Mouse (Mus musculus) MEL (cell line): Measurements from ENCODE around the gene Pip5k1c. TPM values are rescaled to one million over a fixed set of nuclear protein-coding genes. Genes with fewer than 3 reads are reported as not detected.
A peak's percentile ranks its signal among the peaks of the same experiment; 100 is the strongest.

Experiments used
- DNase-seq: peaks from one replicate; pipeline ENCODE4 v3.0.0; 2011; ENCODE audit warnings: low read depth, low spot score
- H3K27ac ChIP-seq: 2 replicates; pipeline ENCODE4 v1.5.1; 2012; ENCODE audit warnings: low read depth, mild to moderate bottlenecking, control low read depth, low read length, moderate library complexity; ENCODE audit not compliant: control insufficient read depth
- H3K27me3 ChIP-seq, 2 experiments: fragments of 150-350 bp in 1 of 2; sonication (generic) in 1 of 2; 2 replicates each; pipeline ENCODE4 v1.6.1; 2012; ENCODE audit warnings: low read length in 2 of 2, mild to moderate bottlenecking in 2 of 2, improper control_type of control experiment in 1 of 2, moderate library complexity in 1 of 2; ENCODE audit not compliant: insufficient read depth in 2 of 2, control insufficient read depth in 1 of 2
- H3K36me3 ChIP-seq, 2 experiments: 2 replicates each; pipeline ENCODE4 v1.6.1; 2012 to 2014; ENCODE audit warnings: low read length in 2 of 2, improper control_type of control experiment in 1 of 2, inconsistent platforms in 1 of 2, mild to moderate bottlenecking in 1 of 2; ENCODE audit not compliant: insufficient read depth in 2 of 2, control insufficient read depth in 1 of 2
- H3K4me1 ChIP-seq, 2 experiments: fragments of 150-350 bp in 1 of 2; sonication (generic) in 1 of 2; 2 replicates each; pipeline ENCODE4 v1.6.1; 2012; ENCODE audit warnings: low read length in 2 of 2, improper control_type of control experiment in 1 of 2, mild to moderate bottlenecking in 1 of 2; ENCODE audit not compliant: insufficient read depth in 2 of 2, control insufficient read depth in 1 of 2
- H3K4me3 ChIP-seq, 2 experiments: fragments of 150-350 bp in 1 of 2; sonication (generic) in 1 of 2; 2 replicates each; pipeline ENCODE4 v1.5.1; 2012; ENCODE audit warnings: low read depth in 2 of 2, low read length in 2 of 2, mild to moderate bottlenecking in 2 of 2, moderate library complexity in 2 of 2, control low read depth in 1 of 2, improper control_type of control experiment in 1 of 2; ENCODE audit not compliant: control insufficient read depth in 1 of 2, insufficient read depth in 1 of 2
- H3K79me2 ChIP-seq: 2 replicates; pipeline ENCODE4 v1.6.1; 2012; ENCODE audit warnings: mild to moderate bottlenecking, low read length, moderate library complexity; ENCODE audit not compliant: control insufficient read depth, poor library complexity, insufficient read depth
- H3K9ac ChIP-seq: 2 replicates; pipeline ENCODE4 v1.6.1; 2012; ENCODE audit warnings: low read depth, mild to moderate bottlenecking, control low read depth, low read length, moderate library complexity; ENCODE audit not compliant: control insufficient read depth, poor library complexity, severe bottlenecking
- H3K9me3 ChIP-seq: fragments of 150-350 bp; sonication (generic); replicated peaks from 2 replicates; pipeline ENCODE4 v1.6.1; 2012; ENCODE audit warnings: mild to moderate bottlenecking, low read length, improper control_type of control experiment, moderate library complexity; ENCODE audit not compliant: insufficient read depth
- CHD1 ChIP-seq: IDR thresholded peaks from 2 replicates; pipeline ENCODE4 v1.6.1; 2012; ENCODE audit warnings: low read depth, mild to moderate bottlenecking, inconsistent platforms, low read length, improper control_type of control experiment
- CHD2 ChIP-seq: IDR thresholded peaks from 2 replicates; pipeline ENCODE4 v1.6.1; 2011; ENCODE audit warnings: low read length, improper control_type of control experiment
- CTCF ChIP-seq, 3 experiments: IDR thresholded peaks in 2 of 3; conservative IDR thresholded peaks in 1 of 3; 2 replicates each; pipeline ENCODE4 v1.5.1; 2011 to 2012; ENCODE audit warnings: low read length in 3 of 3, low read depth in 2 of 3, mild to moderate bottlenecking in 2 of 3, improper control_type of control experiment in 1 of 3, inconsistent platforms in 1 of 3, mixed read lengths in 1 of 3, moderate library complexity in 1 of 3; ENCODE audit not compliant: control insufficient read depth in 1 of 3, insufficient read depth in 1 of 3, poor library complexity in 1 of 3, severe bottlenecking in 1 of 3
- E2F4 ChIP-seq: IDR thresholded peaks from 2 replicates; pipeline ENCODE4 v1.6.1; 2011; ENCODE audit warnings: low read depth, low read length, improper control_type of control experiment, borderline replicate concordance
- ELF1 ChIP-seq: IDR thresholded peaks from 2 replicates; pipeline ENCODE4 v1.6.1; 2014; ENCODE audit warnings: low read depth, mild to moderate bottlenecking, inconsistent platforms, low read length, improper control_type of control experiment, moderate library complexity
- EP300 ChIP-seq, 2 experiments: IDR thresholded peaks; 2 replicates each; pipeline ENCODE4 v1.6.1; 2011; ENCODE audit warnings: improper control_type of control experiment in 2 of 2, low read length in 2 of 2, low read depth in 1 of 2, mild to moderate bottlenecking in 1 of 2
- HCFC1 ChIP-seq: IDR thresholded peaks from 2 replicates; pipeline ENCODE4 v1.6.1; 2012; ENCODE audit warnings: low read depth, mild to moderate bottlenecking, inconsistent platforms, low read length, improper control_type of control experiment, moderate library complexity
- MYC ChIP-seq: IDR thresholded peaks from 2 replicates; pipeline ENCODE4 v1.6.1; 2011; ENCODE audit warnings: low read depth, mild to moderate bottlenecking, low read length, improper control_type of control experiment, moderate library complexity
- NELFE ChIP-seq: IDR thresholded peaks from 2 replicates; pipeline ENCODE4 v1.6.1; 2011; ENCODE audit warnings: low read depth, low read length, improper control_type of control experiment
- NRF1 ChIP-seq: IDR thresholded peaks from 2 replicates; pipeline ENCODE4 v1.6.1; 2014; ENCODE audit warnings: low read depth, mild to moderate bottlenecking, inconsistent platforms, low read length, improper control_type of control experiment, moderate library complexity; ENCODE audit not compliant: poor library complexity, insufficient read depth, severe bottlenecking
- POLR2AphosphoS5 ChIP-seq: IDR thresholded peaks from 2 replicates; pipeline ENCODE4 v1.6.1; 2012; ENCODE audit warnings: low read depth, borderline replicate concordance, mild to moderate bottlenecking, inconsistent platforms, low read length, moderate library complexity, mixed read lengths
- RCOR1 ChIP-seq: IDR thresholded peaks from 2 replicates; pipeline ENCODE4 v1.6.1; 2012; ENCODE audit warnings: low read depth, mild to moderate bottlenecking, inconsistent platforms, low read length, improper control_type of control experiment
- SIN3A ChIP-seq: IDR thresholded peaks from 2 replicates; pipeline ENCODE4 v1.6.1; 2012; ENCODE audit warnings: low read length, improper control_type of control experiment, inconsistent platforms
- TAL1 ChIP-seq: IDR thresholded peaks from 2 replicates; pipeline ENCODE4 v1.6.1; 2012; ENCODE audit warnings: mild to moderate bottlenecking, inconsistent platforms, low read length, moderate library complexity, mixed read lengths
- TBP ChIP-seq: IDR thresholded peaks from 2 replicates; pipeline ENCODE4 v1.8.0; 2011; ENCODE audit warnings: low read depth, low read length, improper control_type of control experiment
- USF1 ChIP-seq: IDR thresholded peaks from 2 replicates; pipeline ENCODE4 v1.6.1; 2014; ENCODE audit warnings: low read depth, mild to moderate bottlenecking, inconsistent platforms, low read length, improper control_type of control experiment, moderate library complexity
- ZC3H11A ChIP-seq: IDR thresholded peaks from 2 replicates; pipeline ENCODE4 v1.6.1; 2012; ENCODE audit warnings: low read depth, mild to moderate bottlenecking, inconsistent platforms, low read length, improper control_type of control experiment
- ZKSCAN1 ChIP-seq: IDR thresholded peaks from 2 replicates; pipeline ENCODE4 v1.6.1; 2012; ENCODE audit warnings: low read depth, mild to moderate bottlenecking, inconsistent platforms, low read length, improper control_type of control experiment, moderate library complexity
- polyA plus RNA-seq, 2 experiments: library from polyadenylated mRNA; stranded (reverse) in 1 of 2; unstranded in 1 of 2; fragments of >175 nt in 1 of 2; fragments of >200 nt in 1 of 2; gene quantifications; 2 replicates each; pipeline versions ENCODE4 v1.2.1 to v1.2.4; 2012; ENCODE audit warnings: low replicate concordance in 2 of 2, low read depth in 1 of 2; ENCODE audit not compliant: insufficient read length in 2 of 2, insufficient read depth in 1 of 2, missing spikeins in 1 of 2
- total RNA-seq: library from RNA; depleted of rRNA; stranded (reverse); fragments of 300-350 nt; gene quantifications from 2 replicates; pipeline ENCODE4 v1.2.3, GENCODE M21; 2012

Gene Pip5k1c
- total and polyA plus RNA-seq, 3 experiments, result 14.4 to 40.5 TPM; not detected in 1

DNA sequence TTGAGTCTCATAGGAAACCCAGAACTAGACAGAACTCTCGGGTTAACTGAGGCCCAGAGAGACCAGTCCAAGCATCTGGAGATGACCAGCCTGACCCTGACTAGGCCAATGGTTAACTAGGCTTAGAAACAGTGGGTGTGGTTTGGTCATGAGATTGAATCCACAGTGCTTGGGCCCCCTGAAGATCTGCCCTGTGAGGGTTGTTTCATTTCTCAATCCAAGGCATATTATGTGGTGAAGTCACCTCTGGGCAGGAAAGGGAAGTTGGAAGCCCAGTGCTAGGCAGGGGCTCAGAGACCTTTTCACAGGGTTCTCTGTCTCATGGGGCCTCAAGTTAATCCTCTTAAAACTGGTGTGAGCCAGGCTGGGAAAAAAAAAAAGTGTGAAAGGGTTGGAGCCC is 66.1 kb downstream of the Pip5k1c start:
- Histone ChIP-seq H3K27me3 (no peaks in the 10 kb centered on the region), H3K27ac (peak overlapping the region; percentile 8), H3K4me3 (peak overlapping the region; percentile 49 to 57), H3K9ac (peak overlapping the region; percentile 71), H3K79me2 (peaks cover 27% of the 10 kb centered on the region), H3K36me3 (peaks cover 0 to 17% of the 10 kb centered on the region in 2 experiments; a peak in 3 of 4 replicates)
- DNase-seq, result peak; percentile 65
- TF ChIP-seq NELFE (no peak), CHD1 (no peak), EP300 (IDR thresholded peaks at IDR 0.05; ENCODE audit: low read depth in 1 of 2, low read length in 2 of 2) (no peak), RCOR1 (no peak), SIN3A (peak; percentile 40; the same call in 1 of the 2 replicates), ELF1 (no peak), TAL1 (no peak), HCFC1 (no peak), ZC3H11A (no peak), TBP (peak; percentile 62; the same call in 1 of the 2 replicates), ZKSCAN1 (no peak), NRF1 (no peak), CHD2 (no peak)
- TF ChIP-seq, all 39 proteins: peak for 2
- Histone ChIP-seq H3K9me3 (no peaks in the 10 kb centered on the region), H3K4me1 (peaks cover 0 to 27% of the 10 kb centered on the region in 2 experiments; a peak in 3 of 4 replicates)

DNA sequence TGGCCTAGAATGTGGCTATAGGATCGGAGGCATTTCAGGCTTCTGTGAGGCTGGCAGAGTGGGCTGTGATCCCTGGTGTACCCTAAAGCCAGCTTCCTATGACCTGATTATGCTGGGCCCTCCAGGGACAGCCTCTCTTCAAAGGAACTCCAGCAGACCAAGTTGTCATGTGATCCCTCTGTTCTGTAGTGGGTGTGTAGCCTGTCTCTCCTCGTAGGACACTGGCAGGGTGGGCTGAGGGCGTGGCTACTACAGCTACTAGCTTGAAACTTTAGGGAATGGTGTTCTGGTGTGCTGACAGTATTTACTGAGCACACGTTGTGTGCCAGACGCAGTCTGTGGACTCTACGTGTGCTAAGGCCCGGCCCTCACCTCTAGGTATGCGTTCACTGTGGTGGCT is 68.0 kb downstream of the Pip5k1c start:
- H3K9me3 ChIP-seq, result no peaks in the 10 kb centered on the region
- TF ChIP-seq USF1, result 0 out of 2 replicates have a peak, but pooled peaks have one; percentile 10
- no peak for TF ChIP-seq CHD2
- TF ChIP-seq, all 39 proteins: peak for 1
- peaks cover 0 to 23% of the 10 kb centered on the region in 2 experiments; a peak in 3 of 4 replicates for H3K4me1 ChIP-seq
- no peak overlapping the region for H3K9ac ChIP-seq
- H3K27me3 ChIP-seq, result no peaks in the 10 kb centered on the region
- H3K36me3 ChIP-seq, result peaks cover 0 to 11% of the 10 kb centered on the region in 2 experiments; a peak in 3 of 4 replicates
- H3K4me3 ChIP-seq, result no peak overlapping the region
- H3K27ac ChIP-seq, result no peak overlapping the region
- H3K79me2 ChIP-seq, result peaks cover 27% of the 10 kb centered on the region
- DNase-seq, result no peak

DNA sequence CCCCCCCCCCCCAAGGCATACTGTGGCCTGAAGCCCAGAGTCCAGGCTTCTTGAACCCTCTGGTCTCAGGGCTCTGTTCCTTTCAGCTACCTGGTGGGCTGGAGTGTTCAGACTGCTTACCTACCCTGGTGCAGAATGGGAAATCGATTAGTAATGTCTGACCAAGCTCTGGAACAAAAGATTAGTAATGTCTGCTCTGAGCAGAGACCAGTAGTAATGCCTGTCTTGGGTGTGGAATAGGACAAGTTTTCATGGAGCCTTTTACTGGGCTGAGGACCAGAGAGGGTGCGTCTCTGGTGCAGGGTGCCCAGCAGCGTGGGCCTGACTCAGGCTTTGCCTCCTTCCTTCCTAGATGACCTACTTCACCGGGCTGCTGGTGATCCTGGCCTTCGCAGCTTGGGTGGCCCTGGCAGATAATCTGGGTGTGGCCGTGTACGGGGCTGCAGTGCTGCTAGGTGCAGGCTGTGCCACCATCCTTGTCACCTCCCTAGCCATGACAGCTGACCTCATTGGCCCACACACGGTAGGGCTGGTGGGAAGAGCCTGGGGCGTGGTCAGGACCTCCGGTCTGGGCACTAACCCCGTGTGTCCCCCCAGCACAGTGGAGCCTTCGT is 69.7 kb downstream of the Pip5k1c start:
- Histone ChIP-seq H3K36me3 (peaks cover 0 to 6% of the 10 kb centered on the region in 2 experiments; a peak in 2 of 4 replicates), H3K9me3 (no peaks in the 10 kb centered on the region), H3K27ac (no peak overlapping the region), H3K79me2 (peaks cover 24% of the 10 kb centered on the region), H3K9ac (no peak overlapping the region), H3K4me3 (no peak overlapping the region), H3K27me3 (no peaks in the 10 kb centered on the region), H3K4me1 (peaks cover 0 to 15% of the 10 kb centered on the region in 2 experiments; a peak in 2 of 4 replicates)
- DNase-seq, result peak; percentile 52
- TF ChIP-seq EP300 (IDR thresholded peaks at IDR 0.05; ENCODE audit: low read depth in 1 of 2, low read length in 2 of 2) (no peak), E2F4 (no peak), CHD1 (no peak), ZKSCAN1 (no peak), POLR2AphosphoS5 (no peak), CTCF (IDR thresholded peaks at IDR 0.05 in 2 of 3, conservative IDR thresholded peaks at IDR 0.05 in 1 of 3; ENCODE audit: control insufficient read depth in 1 of 3, insufficient read depth in 1 of 3, low read depth in 2 of 3, low read length in 3 of 3, poor library complexity in 1 of 3, severe bottlenecking in 1 of 3) (no peak), HCFC1 (0 out of 2 replicates have a peak, but pooled peaks have one; percentile 38), MYC (no peak), SIN3A (0 out of 2 replicates have a peak, but pooled peaks have one; percentile 22)
